Comparison of ENCODE assay signal across 9 mouse cellular contexts in the genomic region with DNA sequence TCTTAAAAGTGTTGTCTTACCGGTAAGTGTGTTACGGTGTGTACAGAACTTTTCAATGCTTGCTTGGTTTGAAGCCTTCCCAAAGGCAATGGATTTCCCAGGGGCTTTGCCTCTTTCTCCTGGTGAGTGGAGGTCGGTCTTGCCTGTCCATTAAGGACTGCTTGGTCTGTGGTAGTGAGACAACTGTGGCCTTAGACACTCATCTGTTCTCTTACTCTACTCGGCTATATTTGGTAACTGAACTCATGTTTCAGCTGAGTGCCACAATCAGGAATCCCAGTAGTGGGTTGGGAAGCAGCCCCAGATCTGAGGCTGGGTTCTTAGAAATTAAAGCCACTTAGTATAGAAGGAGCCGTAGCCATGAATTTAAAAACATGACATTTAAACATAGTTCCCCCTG. TPM values are rescaled to one million over a fixed set of nuclear protein-coding genes. Genes with fewer than 3 reads are reported as not detected.
DNase-seq lines count a peak whose midpoint lies in the region; ATAC-seq lines count a peak whose summit lies in the region.
"Had no signal": no experiment of that assay in that cellular context is flagged by ENCODE, and none has a peak within 500 bp of the region (broad histone marks: within the 10 kb centered on the region; RNA-seq: fewer than 3 reads in every experiment).

Gene Palld, minus strand, starts transcription at position 170 of the 400 bp plus-strand sequence.

- WGBS in neural tube, embryonic 11.5 days, result 88% methylated on average over 5 of the region's 5 CpGs
- 84% methylated on average over 5 of the region's 5 CpGs for WGBS in hindbrain, embryonic 14.5 days
- WGBS in stomach, embryonic 14.5 days, result 74% methylated on average over 5 of the region's 5 CpGs

- H3K4me3 ChIP-seq in neural tube, embryonic 11.5 days (ENCODE audit: low read depth, low read length), result no peak within 1 kb of the TSS
- H3K4me3 ChIP-seq in hindbrain, embryonic 14.5 days (replicated peaks; ENCODE audit: low read length), result no peak within 1 kb of the TSS
- no peak within 1 kb of the TSS for H3K4me3 ChIP-seq in stomach, embryonic 14.5 days (ENCODE audit: low read depth, low read length)

- H3K27me3 ChIP-seq in neural tube, embryonic 11.5 days (ENCODE audit: control insufficient read depth, insufficient read depth, low read length), result no peaks in the 10 kb centered on the region
- H3K27me3 ChIP-seq in hindbrain, embryonic 14.5 days (ENCODE audit: control insufficient read depth, insufficient read depth, low read length), result no peaks in the 10 kb centered on the region
- H3K27me3 ChIP-seq in stomach, embryonic 14.5 days (ENCODE audit: control insufficient read depth, insufficient read depth, low read length), result no peaks in the 10 kb centered on the region

- ATAC-seq in neural tube, embryonic 11.5 days (ENCODE audit: insufficient read depth, low FRiP score, low TSS enrichment), result no peak
- no peak for ATAC-seq in hindbrain, embryonic 14.5 days (ENCODE audit: low FRiP score)
- no peak for ATAC-seq in stomach, embryonic 14.5 days (ENCODE audit: insufficient number of reproducible peaks, insufficient read depth, low FRiP score, low read depth)

- H3K9ac ChIP-seq in neural tube, embryonic 11.5 days (ENCODE audit: low read length), result no peak within 1 kb of the TSS
- no peak within 1 kb of the TSS for H3K9ac ChIP-seq in hindbrain, embryonic 14.5 days
- no peak within 1 kb of the TSS for H3K9ac ChIP-seq in stomach, embryonic 14.5 days (replicated peaks; ENCODE audit: low read depth, low read length)
- H3K9ac ChIP-seq: liver, embryonic 14.5 days had no signal

- H3K36me3 ChIP-seq in neural tube, embryonic 11.5 days (ENCODE audit: control insufficient read depth, insufficient read depth, low read length), result no peaks in the 10 kb centered on the region
- H3K36me3 ChIP-seq in hindbrain, embryonic 14.5 days (replicated peaks; ENCODE audit: control insufficient read depth, insufficient read depth), result no peaks in the 10 kb centered on the region
- H3K36me3 ChIP-seq in stomach, embryonic 14.5 days (ENCODE audit: control insufficient read depth, insufficient read depth, low read length), result no peaks in the 10 kb centered on the region

- intact Hi-C loops in left cerebral cortex, postnatal 25 days (cut with DNase I), result no loop called here

- DNase-seq in neural tube, embryonic 11.5 days (ENCODE audit: low spot score), result no peak
- no peak for DNase-seq in neural tube, embryonic 10.5 days (ENCODE audit: extremely low spot score, low spot score)
- no peak for DNase-seq in gastrocnemius, adult 8-10 months (ENCODE audit: low spot score in 2 of 2)
- DNase-seq in hindbrain, embryonic 14.5 days (ENCODE audit: low spot score), result no peak
- no peak for DNase-seq in layer of hippocampus, postnatal 36 days
- DNase-seq in left cerebral cortex, postnatal 25 days (ENCODE audit: low spot score in 2 of 2), result no peak
- DNase-seq in lung, adult 18-20 months, result no peak

- H3K9me3 ChIP-seq in neural tube, embryonic 11.5 days (ENCODE audit: control insufficient read depth, low read length), result no peaks in the 10 kb centered on the region
- H3K9me3 ChIP-seq in hindbrain, embryonic 14.5 days (ENCODE audit: control insufficient read depth, low read length), result no peaks in the 10 kb centered on the region
- H3K9me3 ChIP-seq in stomach, embryonic 14.5 days (ENCODE audit: control insufficient read depth, low read depth, low read length), result no peaks in the 10 kb centered on the region

- no peak within 1 kb of the TSS for H3K27ac ChIP-seq in neural tube, embryonic 11.5 days (ENCODE audit: low read depth, low read length)
- no peak within 1 kb of the TSS for H3K27ac ChIP-seq in hindbrain, embryonic 14.5 days
- H3K27ac ChIP-seq in stomach, embryonic 14.5 days (ENCODE audit: low read length), result no peak within 1 kb of the TSS
- H3K27ac ChIP-seq: liver, embryonic 14.5 days had no signal

- H3K4me1 ChIP-seq in neural tube, embryonic 11.5 days (ENCODE audit: control insufficient read depth, insufficient read depth, low read length), result no peaks in the 10 kb centered on the region
- H3K4me1 ChIP-seq in hindbrain, embryonic 14.5 days (replicated peaks; ENCODE audit: control insufficient read depth, insufficient read depth, low read length), result no peaks in the 10 kb centered on the region
- no peaks in the 10 kb centered on the region for H3K4me1 ChIP-seq in stomach, embryonic 14.5 days (ENCODE audit: control insufficient read depth, insufficient read depth, low read length)

- H3K4me2 ChIP-seq in neural tube, embryonic 11.5 days (ENCODE audit: low read depth), result no peak within 1 kb of the TSS
- H3K4me2 ChIP-seq in hindbrain, embryonic 14.5 days (replicated peaks), result no peak within 1 kb of the TSS
- no peak within 1 kb of the TSS for H3K4me2 ChIP-seq in stomach, embryonic 14.5 days (replicated peaks; ENCODE audit: low read depth, low read length)

RNA-seq across cellular contexts. Expression of gene Palld, which starts in this region (rescaled TPM):
- polyA plus RNA-seq in neural tube, embryonic 11.5 days (2014; fragmentation: Nextera tagmentation; extraction: Ambion mirVana), result 54.7 and 57.8 TPM in 2 replicates
- 10 to 100 TPM; 45.3 to 55.5 (median 50.2) TPM for total RNA-seq in gastrocnemius, adult 8-10 months (2022)
- polyA plus RNA-seq in hindbrain, embryonic 14.5 days (2014; fragmentation: Nextera tagmentation; extraction: Ambion mirVana), result 15.9 and 17.3 TPM in 2 replicates
- 88.7 and 91.0 TPM in 2 replicates for polyA plus RNA-seq in stomach, embryonic 14.5 days (2014; fragmentation: Nextera tagmentation; extraction: Ambion mirVana)
- 1 to 10 TPM; 5.4 TPM for total RNA-seq in layer of hippocampus, postnatal 36 days (2021)
- 1 to 10 TPM; 4.0 to 4.2 TPM for total RNA-seq in left cerebral cortex, postnatal 25 days (2021)

Comparison
In these comparisons a context has a peak if more than half of its experiments do, and no peak if none do; other contexts are left out.
1. RNA of gene Palld (total RNA-seq): 45.3 to 55.5 TPM in gastrocnemius, adult 8-10 months; 5.4 TPM in layer of hippocampus, postnatal 36 days and 4.0 to 4.2 TPM in left cerebral cortex, postnatal 25 days; every median in the first group is over 4 times any median in the second.